24 mouse cellular contexts compared by ENCODE assay signal in the genomic region with DNA sequence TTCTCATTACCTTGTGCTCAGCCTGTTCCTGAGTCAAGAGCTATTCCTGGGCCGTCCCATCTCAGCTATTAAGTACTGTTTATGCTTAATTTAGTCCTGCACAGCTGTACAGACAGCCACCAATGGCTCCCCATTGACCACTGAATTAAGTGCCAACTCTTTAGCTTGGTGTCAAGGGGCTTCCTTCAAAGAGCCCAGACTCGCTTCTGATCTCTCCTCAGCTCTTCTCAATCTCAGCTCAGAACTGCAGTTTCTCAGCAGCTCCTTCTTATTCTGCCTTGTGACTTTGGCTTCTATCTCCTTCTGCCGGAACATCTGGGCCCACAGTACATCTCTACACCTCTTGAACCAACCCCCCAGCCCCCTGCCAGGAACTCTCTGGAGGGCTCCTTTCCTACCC.
"Had no signal": no experiment of that assay in that cellular context is flagged by ENCODE, and none has a peak within 500 bp of the region (broad histone marks: within the 10 kb centered on the region; RNA-seq: fewer than 3 reads in every experiment).

No protein-coding gene starts in this region.

- H3K27ac ChIP-seq: heart, embryonic 13.5 days; heart, embryonic 15.5 days; hindbrain, embryonic 13.5 days; hindbrain, embryonic 15.5 days; kidney, embryonic 15.5 days; kidney, postnatal 0 days; limb, embryonic 13.5 days; limb, embryonic 15.5 days had no signal

- ATAC-seq: forebrain, postnatal 0 days; intestine, embryonic 16.5 days had no signal

- DNase-seq: forebrain, postnatal 0 days; gastrocnemius, postnatal 14 days; gastrocnemius, postnatal 36 days; heart, adult 18-20 months; heart, postnatal 14 days; heart, postnatal 36 days; kidney, adult 11 months; kidney, adult 2 months; kidney, adult 9 months; kidney, postnatal 14 days; kidney, postnatal 36 days; layer of hippocampus, adult 9-11 months; layer of hippocampus, postnatal 36 days; left cerebral cortex, postnatal 4 days had no signal

- H3K9me3 ChIP-seq: heart, embryonic 15.5 days; hindbrain, embryonic 13.5 days; hindbrain, embryonic 15.5 days; kidney, embryonic 15.5 days; limb, embryonic 13.5 days; limb, embryonic 15.5 days had no signal

- H3K27me3 ChIP-seq: heart, embryonic 13.5 days; heart, embryonic 15.5 days; hindbrain, embryonic 13.5 days; hindbrain, embryonic 15.5 days; kidney, embryonic 15.5 days; limb, embryonic 15.5 days had no signal

- H3K9ac ChIP-seq: forebrain, postnatal 0 days; heart, embryonic 13.5 days; heart, embryonic 15.5 days; hindbrain, embryonic 13.5 days; hindbrain, embryonic 15.5 days; kidney, embryonic 15.5 days; limb, embryonic 13.5 days; limb, embryonic 15.5 days had no signal

- H3K4me3 ChIP-seq: heart, embryonic 13.5 days; heart, embryonic 15.5 days; hindbrain, embryonic 13.5 days; hindbrain, embryonic 15.5 days; kidney, embryonic 15.5 days; limb, embryonic 13.5 days; limb, embryonic 15.5 days had no signal

- H3K36me3 ChIP-seq: heart, embryonic 13.5 days; heart, embryonic 15.5 days; hindbrain, embryonic 13.5 days; hindbrain, embryonic 15.5 days; kidney, embryonic 15.5 days; limb, embryonic 13.5 days; limb, embryonic 15.5 days had no signal

- H3K4me2 ChIP-seq: heart, embryonic 11.5 days; heart, embryonic 13.5 days; heart, embryonic 15.5 days; hindbrain, embryonic 13.5 days; hindbrain, embryonic 15.5 days; kidney, embryonic 15.5 days; limb, embryonic 13.5 days; limb, embryonic 15.5 days had no signal
